Mouse (Mus musculus): ENCODE results near the gene Tacc2.

The Tacc2 gene

DNA sequence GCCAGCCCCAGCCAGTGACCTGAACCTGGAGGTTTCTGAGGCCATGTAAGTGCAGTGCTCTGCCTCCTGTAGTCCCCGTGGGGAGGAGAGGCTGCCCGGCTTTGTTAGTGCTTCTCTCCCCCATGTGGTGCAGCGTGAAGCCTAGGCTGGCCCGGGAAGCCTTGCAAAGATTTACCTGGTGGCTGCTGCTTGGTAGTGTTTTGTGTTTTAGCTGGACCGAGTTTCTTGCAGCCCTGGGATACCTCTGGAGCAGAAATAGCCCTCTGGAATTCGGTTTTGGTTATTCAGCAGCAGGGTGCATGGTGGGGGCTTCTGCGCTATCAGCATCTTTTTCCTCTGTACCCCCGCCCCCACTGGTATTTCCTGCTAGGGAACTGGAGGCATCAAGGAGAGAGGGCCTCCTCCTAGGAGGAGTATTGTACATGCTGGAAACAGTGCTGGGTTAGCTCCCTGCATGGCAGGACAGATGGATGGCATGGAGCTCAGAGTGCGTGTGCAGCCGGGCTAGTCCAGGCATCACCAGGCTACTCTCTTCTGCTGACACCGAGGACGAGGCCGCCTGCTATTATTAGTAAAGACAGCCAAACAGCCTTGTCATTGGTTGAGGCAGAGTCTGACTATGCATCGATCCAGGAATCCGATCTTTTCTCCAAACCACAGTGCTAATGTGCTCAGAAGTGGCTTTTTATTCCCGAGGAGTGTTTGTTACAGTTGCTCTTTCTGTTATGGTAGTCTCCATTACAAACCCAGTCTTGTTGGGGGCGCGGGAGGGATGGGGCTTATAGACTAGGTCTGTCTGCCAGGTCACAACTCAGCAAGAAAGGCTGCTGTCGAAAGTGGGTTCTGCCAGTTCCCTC, 115.9 kb downstream of the Tacc2 start:
- DNase-seq = no peak

DNA sequence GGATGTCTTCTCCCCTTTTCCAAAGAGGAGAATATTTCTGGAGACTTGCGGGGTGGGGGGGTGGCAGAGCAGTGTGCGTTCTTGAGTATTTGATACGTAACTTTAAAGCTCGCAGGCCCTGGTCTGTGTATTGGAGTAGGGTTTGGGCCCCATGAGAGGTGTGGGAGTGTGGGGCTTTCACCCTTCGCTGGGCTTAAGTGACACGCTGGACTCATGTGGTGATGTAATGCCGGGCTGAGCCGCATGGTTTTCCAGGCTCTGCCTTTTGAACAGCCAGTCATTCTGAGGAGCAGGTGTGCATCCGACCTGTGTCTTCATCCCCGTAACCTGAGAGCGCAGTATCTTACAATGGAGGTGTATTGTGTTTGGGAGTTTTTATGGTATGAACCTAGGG, 116.6 kb downstream of the Tacc2 start:
- DNase-seq = no peak

DNA sequence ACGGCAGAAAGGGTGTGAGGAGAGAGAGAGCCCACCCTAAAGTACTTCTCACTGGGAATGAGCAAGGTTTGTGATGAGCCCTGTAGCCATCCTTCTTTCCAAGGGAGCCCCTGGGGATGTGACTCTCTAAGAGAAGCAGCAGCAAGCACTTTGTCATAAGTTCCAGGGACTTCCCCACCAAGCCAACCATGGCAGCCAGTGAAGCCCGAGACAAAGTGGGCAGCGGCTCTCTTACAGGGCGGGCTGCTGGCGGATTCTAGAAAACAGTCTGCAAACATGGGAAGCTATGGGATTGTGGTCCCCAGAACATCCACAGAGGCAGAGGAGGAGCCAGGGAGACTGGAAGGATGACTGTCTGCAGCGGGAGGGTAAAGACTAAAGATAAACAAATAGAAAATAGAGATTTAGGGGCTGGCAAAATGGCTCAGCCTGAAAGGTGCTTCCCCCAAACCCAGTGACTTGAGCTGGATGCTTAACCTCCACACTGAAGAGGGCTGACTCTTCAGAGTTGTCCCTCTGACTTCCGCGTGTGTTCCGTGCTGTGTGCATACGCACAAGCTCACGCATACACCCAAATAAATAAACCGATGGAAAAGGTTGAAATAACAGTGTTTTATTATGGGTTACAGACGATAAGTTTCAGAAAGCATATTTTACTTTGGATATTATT, 118.6 kb downstream of the Tacc2 start:
- no peak for DNase-seq

GRCm38 (mm10) chr7:130696347-130697234, 119.4 kb downstream of the Tacc2 start:
- no peak for DNase-seq

- DNase-seq = no peak
Measured at GRCm38 (mm10) chr7:130698480-130698879, 121.2 kb downstream of the Tacc2 start.

- no peak for DNase-seq
Measured at GRCm38 (mm10) chr7:130701336-130701735, 124.1 kb downstream of the Tacc2 start.

DNA sequence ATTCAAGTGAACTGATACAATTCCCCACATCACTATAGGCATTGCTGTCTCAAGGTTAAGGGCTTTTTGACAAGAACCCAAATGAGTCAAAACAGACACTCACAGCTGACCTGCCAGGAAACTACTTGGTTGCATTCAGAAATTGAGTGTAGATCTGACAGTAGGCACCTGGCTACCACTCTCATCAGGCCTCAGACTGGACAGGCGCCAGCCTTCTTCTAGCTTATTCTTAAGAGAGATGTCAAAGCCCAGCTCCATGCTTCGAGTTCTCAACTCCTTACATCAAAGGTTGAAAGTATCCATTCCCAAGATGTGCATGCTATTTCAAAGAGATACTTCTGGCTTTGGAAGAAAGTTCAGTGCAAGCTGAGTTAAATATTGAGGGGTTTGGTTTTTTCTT, 128.0 kb downstream of the Tacc2 start:
- DNase-seq = no peak

DNA sequence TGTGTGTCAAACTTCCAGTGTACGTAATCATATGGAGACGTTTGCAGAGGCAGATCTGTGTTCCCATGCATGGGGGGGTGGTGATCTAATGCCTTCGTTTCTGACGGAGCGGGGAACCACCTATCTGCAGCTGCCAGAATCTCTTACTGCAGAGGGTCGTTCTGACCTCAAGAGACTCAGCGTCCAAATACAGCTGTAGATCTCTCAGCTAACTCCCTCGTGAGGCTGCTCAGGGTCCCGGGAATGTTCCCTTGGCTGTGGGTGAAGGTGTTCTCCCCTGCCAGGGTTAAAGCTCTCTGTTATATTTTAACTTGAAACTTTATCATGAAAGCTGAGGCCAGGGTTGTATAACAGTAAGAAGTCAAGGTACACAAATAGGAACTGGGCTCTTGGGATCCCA, 131.7 kb downstream of the Tacc2 start:
- no peak for DNase-seq

DNA sequence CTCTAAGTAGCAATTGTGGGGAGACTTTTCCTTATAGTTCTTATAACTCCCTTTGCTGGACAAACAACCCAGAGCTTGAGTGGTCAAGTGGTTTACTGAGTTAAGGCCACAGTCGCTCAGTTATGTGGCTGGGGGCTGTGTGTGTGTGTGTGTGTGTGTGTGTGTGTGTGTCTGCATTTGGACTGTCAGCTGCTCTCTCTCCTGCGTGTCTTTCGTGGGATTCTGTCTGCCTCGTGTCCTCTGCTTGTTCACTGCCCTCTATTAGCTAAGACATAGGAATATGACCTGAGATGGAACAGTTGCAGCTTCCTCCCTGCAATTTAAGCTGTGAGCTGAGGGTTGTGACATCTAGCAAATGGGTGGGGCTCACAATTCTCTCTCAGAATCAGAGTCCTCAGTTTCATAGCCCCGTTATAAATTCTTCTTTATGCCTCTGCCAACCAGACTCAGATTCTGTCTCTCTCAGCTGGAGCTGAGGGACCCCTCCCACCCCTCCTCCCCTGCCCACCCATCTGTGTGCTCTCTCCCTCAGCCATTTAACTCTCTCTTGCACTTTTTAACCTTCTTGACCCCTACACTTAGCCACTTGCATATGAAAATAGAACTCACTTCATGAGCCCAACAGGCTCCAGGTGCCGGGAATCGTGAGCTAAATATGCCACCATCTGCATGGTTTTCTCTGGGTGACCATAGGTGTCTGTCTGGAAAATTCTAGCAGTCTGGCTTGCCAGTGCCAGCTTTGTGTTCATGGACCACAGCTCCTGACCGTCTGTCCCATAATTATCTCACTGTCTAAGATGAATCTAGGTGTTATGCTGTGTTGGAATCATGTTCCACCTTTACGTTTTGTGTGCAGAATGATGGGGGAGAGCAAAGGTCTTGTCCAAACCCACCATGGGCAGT, 132.4 kb downstream of the Tacc2 start:
- no peak for DNase-seq

- no peak for DNase-seq
Measured at GRCm38 (mm10) chr7:130711851-130712250, 134.6 kb downstream of the Tacc2 start.

DNA sequence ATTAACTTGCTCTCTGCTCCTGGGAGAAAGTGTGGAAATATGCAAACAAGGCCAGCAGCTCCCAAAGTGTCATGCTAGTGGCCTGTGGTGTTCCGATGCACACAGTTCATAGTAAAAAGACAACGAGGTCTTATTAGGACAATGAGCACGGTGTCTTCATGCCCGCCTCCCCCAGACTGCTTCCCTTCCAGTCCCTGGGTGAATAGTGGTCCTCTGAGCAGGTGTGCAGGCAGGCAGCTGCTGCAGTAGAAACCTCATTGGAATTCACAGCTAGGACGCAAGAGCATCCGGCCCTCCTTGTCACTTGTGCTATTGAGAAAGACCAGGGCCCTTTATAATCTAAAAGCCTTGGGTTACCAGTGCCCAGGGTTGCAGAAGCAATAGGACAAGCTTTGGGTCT, 136.1 kb downstream of the Tacc2 start:
- no peak for DNase-seq

GRCm38 (mm10) chr7:130715467-130715866, 138.2 kb downstream of the Tacc2 start:
- no peak for DNase-seq

DNA sequence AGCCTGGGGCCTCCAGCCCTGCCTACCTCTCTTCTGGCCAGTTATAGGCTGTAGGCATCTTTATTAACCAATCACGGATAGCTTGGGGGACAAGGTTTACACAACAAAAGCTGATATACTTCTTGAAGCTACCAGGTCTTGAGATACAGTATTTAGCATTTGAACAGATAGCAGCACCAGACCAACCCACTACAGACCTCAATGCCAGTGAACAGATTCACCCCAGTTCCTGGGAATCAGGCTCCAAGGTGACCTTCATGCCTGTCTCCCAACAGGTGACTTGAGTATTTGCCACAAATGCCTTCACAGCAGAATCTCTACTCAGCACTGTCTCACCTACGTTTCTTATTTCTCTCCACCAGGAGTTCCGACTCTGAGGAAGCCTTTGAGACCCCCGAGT, 139.1 kb downstream of the Tacc2 start:
- no peak for DNase-seq

DNA sequence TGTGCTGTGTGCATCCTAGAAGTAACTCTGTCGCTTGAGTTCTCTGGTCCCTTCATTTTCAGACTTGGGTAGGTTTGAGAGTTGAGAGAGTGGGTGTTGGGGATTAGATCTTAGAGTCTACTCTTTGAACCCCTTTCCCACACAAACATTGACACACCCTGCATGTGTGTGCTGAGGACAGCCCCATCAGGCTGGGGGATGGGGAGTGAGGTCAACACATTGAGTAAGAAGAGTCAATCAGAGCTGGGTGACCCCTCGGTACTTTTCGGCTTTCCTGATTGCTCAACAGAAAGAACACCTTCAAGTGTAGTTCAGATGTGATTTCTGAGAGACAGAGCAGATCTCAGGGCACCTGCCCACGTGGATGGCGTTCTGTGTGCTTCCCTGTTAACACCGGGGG, 139.8 kb downstream of the Tacc2 start:
- no peak for DNase-seq

DNA sequence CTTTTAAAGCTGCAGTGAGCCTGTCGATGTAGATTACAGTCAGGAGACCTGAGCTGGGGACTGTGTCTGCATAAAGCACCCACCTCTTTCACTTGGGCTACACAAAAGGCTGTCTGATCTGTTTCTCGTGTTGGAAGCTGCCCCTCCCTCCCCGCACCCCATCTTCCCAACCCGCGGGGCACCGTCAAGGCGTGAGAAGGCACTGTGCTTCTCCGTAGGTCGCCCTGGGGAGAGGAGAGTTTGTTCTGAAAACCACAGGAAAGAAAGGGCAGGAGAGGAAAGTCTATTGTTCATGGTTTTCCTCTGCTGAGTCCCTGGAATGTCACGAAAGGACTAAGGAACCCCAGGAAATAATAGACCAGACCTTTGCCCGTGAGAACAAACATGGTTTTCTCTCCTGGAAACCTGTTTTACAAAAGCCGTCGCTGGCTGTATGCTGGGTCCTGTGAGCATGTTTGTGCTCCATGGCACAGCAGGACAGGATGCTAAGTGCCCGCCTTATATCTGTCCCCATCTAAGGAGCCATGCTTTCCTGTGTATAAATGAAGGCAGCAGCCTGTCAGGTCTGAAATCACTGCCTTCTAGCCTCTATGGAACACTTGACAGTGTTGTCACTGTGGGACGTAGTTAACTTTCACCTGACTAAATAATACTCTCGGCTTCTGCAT, 142.8 kb downstream of the Tacc2 start:
- DNase-seq = no peak

GRCm38 (mm10) chr7:130720646-130721335, 143.6 kb downstream of the Tacc2 start:
- no peak for DNase-seq

DNA sequence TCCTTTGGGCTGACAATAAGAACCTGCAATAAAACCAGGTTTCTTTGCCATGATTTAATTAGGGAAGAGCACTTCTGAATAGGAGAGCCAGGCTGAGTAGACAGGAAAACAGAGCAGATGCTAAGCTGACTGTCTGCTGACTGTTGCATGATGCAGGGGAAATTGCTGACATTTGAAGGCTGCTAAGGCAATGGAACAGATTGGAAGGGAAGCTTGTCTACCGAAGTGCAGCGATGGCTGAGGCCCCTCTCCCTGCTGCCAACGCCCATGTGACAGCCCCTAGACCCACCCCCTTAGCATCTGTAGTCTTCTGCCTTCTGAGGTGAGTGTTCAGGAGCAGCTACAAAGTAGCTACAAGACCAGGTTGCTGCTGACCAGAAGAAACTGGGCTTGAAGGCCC, 148.9 kb downstream of the Tacc2 start:
- DNase-seq = no peak

DNA sequence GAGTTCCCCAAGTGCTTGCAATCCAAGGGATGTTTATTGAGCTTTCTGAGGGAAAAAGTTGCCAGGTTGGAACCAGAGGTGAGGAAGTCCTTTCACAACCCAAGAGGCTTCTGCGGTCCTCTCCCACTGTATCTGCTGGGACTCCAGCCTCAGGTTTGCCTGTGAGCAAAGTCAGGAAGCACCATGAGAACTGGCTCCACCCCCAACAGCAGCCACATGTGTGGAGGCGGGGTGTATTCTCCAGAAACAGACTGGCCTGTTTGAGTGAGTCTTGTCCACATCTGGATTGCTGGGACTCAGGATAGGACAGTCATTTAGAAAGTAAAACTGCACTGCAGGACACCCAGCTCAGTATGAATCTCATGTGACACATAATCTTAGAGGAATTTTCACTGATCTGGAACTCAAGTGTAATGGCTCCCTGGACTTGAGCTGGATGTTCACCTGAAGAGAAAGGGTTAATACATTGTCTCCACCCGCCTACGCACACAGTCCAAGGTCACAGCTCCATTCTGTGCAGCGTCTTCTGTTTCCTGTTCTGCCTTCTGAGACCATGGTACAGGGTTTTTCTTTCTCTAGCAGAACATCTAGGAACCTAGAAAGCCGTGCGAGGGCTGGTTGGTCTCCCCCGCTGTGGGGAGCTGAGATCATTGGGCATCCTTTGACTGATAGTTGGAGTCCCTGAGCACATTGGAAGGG, 149.6 kb downstream of the Tacc2 start:
- DNase-seq = no peak

- DNase-seq = no peak
Measured at GRCm38 (mm10) chr7:130727560-130727959, 150.3 kb downstream of the Tacc2 start.

DNA sequence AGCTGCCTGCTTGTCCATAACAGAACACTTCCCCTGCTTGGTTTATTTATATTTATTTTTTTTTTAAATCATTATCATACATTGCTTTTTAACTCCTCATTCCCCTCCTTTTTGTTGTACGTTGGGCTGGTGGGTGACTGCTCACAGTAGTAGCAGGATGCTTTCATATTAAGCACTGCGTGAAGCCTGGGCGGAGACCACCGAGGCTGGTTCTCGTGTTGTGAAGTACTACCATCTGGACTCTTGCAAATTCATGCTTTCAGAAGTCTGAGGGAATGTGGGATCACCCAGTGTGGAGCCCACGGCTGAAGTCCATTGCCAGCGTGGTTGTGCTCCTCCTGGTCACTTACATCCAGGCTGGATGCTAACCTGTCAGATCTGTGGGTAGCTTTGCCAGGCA, 154.6 kb downstream of the Tacc2 start:
- no peak for DNase-seq

- no peak for DNase-seq
Measured at GRCm38 (mm10) chr7:130732908-130733307, 155.7 kb downstream of the Tacc2 start.

All from lung, postnatal 14 days (tissue).